Mouse (Mus musculus) kidney, embryonic 14.5 days (tissue): Measurements from ENCODE around the gene Ank2. TPM values are rescaled to one million over a fixed set of nuclear protein-coding genes. Genes with fewer than 3 reads are reported as not detected.

Experiments used
- ATAC-seq: fragments of 200-750 bp; cut with Nextera tagmentation; 2 replicates; pipeline ENCODE4 v1.8.0; 2017; ENCODE audit warnings: moderate number of reproducible peaks, mild to moderate bottlenecking, moderate TSS enrichment, moderate library complexity; ENCODE audit not compliant: low FRiP score, low TSS enrichment
- H3K27ac ChIP-seq: fragments of 300-500 bp; sonication (generic); 2 replicates; pipeline ENCODE4 v1.5.1; 2014; ENCODE audit warnings: low read depth, mild to moderate bottlenecking, low read length, moderate library complexity, mixed read lengths
- H3K27me3 ChIP-seq: fragments of 300-500 bp; sonication (generic); 2 replicates; pipeline ENCODE4 v1.6.1; 2014; ENCODE audit warnings: mild to moderate bottlenecking, low read length; ENCODE audit not compliant: control insufficient read depth, insufficient read depth
- H3K36me3 ChIP-seq: fragments of 300-500 bp; sonication (generic); 2 replicates; pipeline ENCODE4 v1.6.1; 2014; ENCODE audit warnings: low read length, mixed read lengths; ENCODE audit not compliant: control insufficient read depth, insufficient read depth
- H3K4me1 ChIP-seq: fragments of 300-500 bp; sonication (generic); 2 replicates; pipeline ENCODE4 v1.6.1; 2014; ENCODE audit warnings: low read length, mixed read lengths; ENCODE audit not compliant: control insufficient read depth, insufficient read depth
- H3K4me2 ChIP-seq: fragments of 300-500 bp; sonication (generic); replicated peaks from 2 replicates; pipeline ENCODE4 v1.6.1; 2014; ENCODE audit warnings: low read depth, mild to moderate bottlenecking, low read length
- H3K4me3 ChIP-seq: fragments of 300-500 bp; sonication (generic); 2 replicates; pipeline ENCODE4 v1.5.1; 2014; ENCODE audit warnings: mild to moderate bottlenecking, low read length
- H3K9ac ChIP-seq: fragments of 300-500 bp; sonication (generic); 2 replicates; pipeline ENCODE4 v1.6.1; 2014; ENCODE audit warnings: low read depth, mild to moderate bottlenecking, low read length, moderate library complexity
- H3K9me3 ChIP-seq: fragments of 300-500 bp; sonication (generic); 2 replicates; pipeline ENCODE4 v1.6.1; 2016; ENCODE audit warnings: low read length; ENCODE audit not compliant: control insufficient read depth
- WGBS: fragments of 180-500 bp; shearing (Covaris S2); extraction: QIAGEN DNeasy Blood & Tissue Kit; methylation state at CpG from one replicate; pipeline ENCODE4 v1.1.7; 2014; 5-methylcytosine and 5-hydroxymethylcytosine counted together
- polyA plus RNA-seq: library from polyadenylated mRNA; unstranded; fragments of >200 nt; fragmentation: Nextera tagmentation; extraction: Ambion mirVana; gene quantifications from 2 replicates; pipeline ENCODE4 v1.2.1, GENCODE M21; 2014

Gene Ank2
- polyA plus RNA-seq, 1 experiment from 2014 or later: 11.5 TPM

- H3K4me1 ChIP-seq: peaks cover 10% of the 10 kb centered on the region; the same call in 1 of the 2 replicates
- ATAC-seq: peak; percentile 74
- peak overlapping the region; percentile 42; the same call in 1 of the 2 replicates for H3K9ac ChIP-seq
- no peaks in the 10 kb centered on the region for H3K36me3 ChIP-seq
- H3K4me3 ChIP-seq: peak overlapping the region; percentile 34
- no peaks in the 10 kb centered on the region for H3K9me3 ChIP-seq
- WGBS: 8% methylated on average over 17 of the region's 17 CpGs
- H3K27me3 ChIP-seq: no peaks in the 10 kb centered on the region
- peak overlapping the region; percentile 59 for H3K4me2 ChIP-seq
- no peak overlapping the region; the same call in 1 of the 2 replicates for H3K27ac ChIP-seq
Measured at GRCm38 (mm10) chr3:126997391-126998007, 501.7 kb downstream of the Ank2 start.

- 87% methylated on average over 8 of the region's 8 CpGs for WGBS
- no peak overlapping the region for H3K4me2 ChIP-seq
Measured at GRCm38 (mm10) chr3:126996721-126997120, 502.4 kb downstream of the Ank2 start.

DNA sequence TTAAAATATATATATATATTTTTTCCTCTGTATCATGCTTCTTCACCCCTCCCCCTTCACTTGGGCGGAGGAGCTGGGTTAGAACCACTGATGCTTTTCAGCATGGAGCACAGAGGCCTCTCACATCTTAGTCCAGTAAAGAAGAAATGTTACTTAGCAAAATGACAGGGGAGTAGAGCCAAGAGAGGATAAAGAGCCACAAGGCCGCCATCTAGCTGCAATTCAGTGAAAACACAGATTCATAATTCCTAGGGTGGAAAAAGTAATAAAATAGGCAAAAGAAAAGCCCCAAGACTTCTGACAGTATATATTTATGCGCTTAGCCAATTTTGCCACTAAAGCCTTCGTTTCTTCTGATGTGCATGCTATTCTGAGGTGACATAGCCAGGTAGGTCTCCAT, 503.2 kb downstream of the Ank2 start:
- H3K27me3 ChIP-seq: no peaks in the 10 kb centered on the region
- H3K9me3 ChIP-seq: no peaks in the 10 kb centered on the region
- no peak overlapping the region for H3K4me2 ChIP-seq
- peaks cover 10% of the 10 kb centered on the region; the same call in 1 of the 2 replicates for H3K4me1 ChIP-seq
- H3K36me3 ChIP-seq: no peaks in the 10 kb centered on the region
- no peak overlapping the region for H3K27ac ChIP-seq
- WGBS: 79% methylated on average over 4 of the region's 4 CpGs
- H3K4me3 ChIP-seq: no peak overlapping the region
- no peak overlapping the region for H3K9ac ChIP-seq
- no peak for ATAC-seq

More at GRCm38 (mm10) chr3:126996721-126997120, 502.4 kb downstream of the Ank2 start:
- Histone ChIP-seq H3K36me3 (no peaks in the 10 kb centered on the region), H3K27me3 (no peaks in the 10 kb centered on the region), H3K27ac (no peak overlapping the region), H3K9ac (no peak overlapping the region), H3K4me3 (no peak overlapping the region), H3K4me1 (peaks cover 10% of the 10 kb centered on the region; the same call in 1 of the 2 replicates), H3K9me3 (no peaks in the 10 kb centered on the region)
- ATAC-seq: no peak

GRCm38 (mm10) chr3:126994149-126994548, 505.0 kb downstream of the Ank2 start:
- H3K4me1 ChIP-seq: peaks cover 10% of the 10 kb centered on the region; the same call in 1 of the 2 replicates
- no peaks in the 10 kb centered on the region for H3K9me3 ChIP-seq
- no peak overlapping the region for H3K27ac ChIP-seq
- 81% methylated on average over 7 of the region's 7 CpGs for WGBS
- H3K27me3 ChIP-seq: no peaks in the 10 kb centered on the region
- no peak for ATAC-seq
- no peaks in the 10 kb centered on the region for H3K36me3 ChIP-seq
- no peak overlapping the region for H3K4me3 ChIP-seq
- no peak overlapping the region for H3K4me2 ChIP-seq
- no peak overlapping the region for H3K9ac ChIP-seq

DNA sequence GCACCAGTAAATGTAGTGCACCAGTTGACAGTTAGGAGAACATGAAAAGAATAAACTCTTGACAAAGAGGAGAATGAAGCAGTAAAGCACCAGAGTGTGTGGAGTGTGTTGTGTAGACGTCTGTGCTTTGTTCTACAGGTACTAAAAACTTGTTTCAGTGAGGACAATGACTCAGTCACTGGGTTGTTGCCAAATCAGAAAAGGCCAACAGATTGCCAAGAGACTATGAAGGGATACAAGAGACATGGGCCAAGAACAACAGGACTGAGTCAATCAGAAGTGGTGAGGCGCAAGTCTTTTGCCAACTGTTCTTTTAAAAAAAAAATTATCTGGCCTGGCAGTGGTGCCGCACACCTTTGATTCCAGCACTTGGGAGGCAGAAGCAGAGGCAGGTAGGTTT, 509.2 kb downstream of the Ank2 start:
- H3K27me3 ChIP-seq: no peaks in the 10 kb centered on the region
- no peak overlapping the region for H3K4me2 ChIP-seq
- H3K4me1 ChIP-seq: no peaks in the 10 kb centered on the region
- no peaks in the 10 kb centered on the region for H3K9me3 ChIP-seq
- ATAC-seq: no peak
- 88% methylated on average over 3 of the region's 3 CpGs for WGBS
- no peak overlapping the region for H3K4me3 ChIP-seq
- H3K36me3 ChIP-seq: no peaks in the 10 kb centered on the region
- H3K27ac ChIP-seq: no peak overlapping the region
- no peak overlapping the region for H3K9ac ChIP-seq

GRCm38 (mm10) chr3:126986687-126987086, 512.5 kb downstream of the Ank2 start:
- Histone ChIP-seq H3K4me1 (no peaks in the 10 kb centered on the region), H3K4me2 (no peak overlapping the region), H3K27ac (no peak overlapping the region), H3K4me3 (no peak overlapping the region), H3K27me3 (no peaks in the 10 kb centered on the region), H3K9ac (no peak overlapping the region), H3K36me3 (no peaks in the 10 kb centered on the region), H3K9me3 (no peaks in the 10 kb centered on the region)
- 78% methylated on average over 3 of the region's 3 CpGs for WGBS
- ATAC-seq: no peak

- H3K9me3 ChIP-seq: no peaks in the 10 kb centered on the region
- 87% methylated on average over 5 of the region's 5 CpGs for WGBS
- no peak for ATAC-seq
- H3K4me2 ChIP-seq: no peak overlapping the region
- no peaks in the 10 kb centered on the region for H3K36me3 ChIP-seq
- H3K27ac ChIP-seq: no peak overlapping the region
- no peak overlapping the region for H3K4me3 ChIP-seq
- H3K9ac ChIP-seq: no peak overlapping the region
- H3K27me3 ChIP-seq: no peaks in the 10 kb centered on the region
- H3K4me1 ChIP-seq: no peaks in the 10 kb centered on the region
Measured at GRCm38 (mm10) chr3:126982814-126983213, 516.3 kb downstream of the Ank2 start.

- WGBS: 93% methylated on average over 3 of the region's 3 CpGs
- no peaks in the 10 kb centered on the region for H3K4me1 ChIP-seq
Measured at GRCm38 (mm10) chr3:126981163-126981562, 518.0 kb downstream of the Ank2 start.

DNA sequence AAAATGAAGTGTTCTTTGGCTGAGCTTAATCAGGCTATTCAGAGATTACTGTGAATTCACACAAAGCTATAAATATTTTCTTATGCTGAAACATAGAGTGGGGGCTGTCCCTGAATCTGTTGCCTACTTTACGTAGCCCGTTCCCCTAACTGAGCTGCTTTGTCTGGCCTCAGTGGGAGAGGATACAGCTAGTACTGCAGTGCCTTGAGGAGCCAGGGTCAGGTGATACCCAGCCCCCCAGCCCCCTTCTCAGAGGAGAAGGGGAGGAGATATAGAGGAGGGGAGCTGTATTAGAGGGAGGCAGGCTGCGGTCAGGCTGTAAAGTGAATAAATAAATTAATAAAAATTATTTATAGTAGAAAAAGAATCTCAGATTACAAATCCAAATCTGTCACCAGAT, 519.5 kb downstream of the Ank2 start:
- H3K9me3 ChIP-seq: no peaks in the 10 kb centered on the region
- no peak for ATAC-seq

More at GRCm38 (mm10) chr3:126981163-126981562, 518.0 kb downstream of the Ank2 start:
- ATAC-seq: no peak
- no peak overlapping the region for H3K9ac ChIP-seq
- H3K36me3 ChIP-seq: no peaks in the 10 kb centered on the region
- no peak overlapping the region for H3K4me3 ChIP-seq
- no peaks in the 10 kb centered on the region for H3K27me3 ChIP-seq
- no peaks in the 10 kb centered on the region for H3K9me3 ChIP-seq
- H3K4me2 ChIP-seq: no peak overlapping the region
- H3K27ac ChIP-seq: no peak overlapping the region

More for the DNA sequence above, 519.5 kb downstream of the Ank2 start:
- H3K4me2 ChIP-seq: no peak overlapping the region
- no peaks in the 10 kb centered on the region for H3K27me3 ChIP-seq
- H3K36me3 ChIP-seq: no peaks in the 10 kb centered on the region
- no peak overlapping the region for H3K4me3 ChIP-seq
- 75% methylated on average over 3 of the region's 3 CpGs for WGBS
- H3K4me1 ChIP-seq: no peaks in the 10 kb centered on the region
- H3K27ac ChIP-seq: no peak overlapping the region
- no peak overlapping the region for H3K9ac ChIP-seq
